Mouse (Mus musculus) layer of hippocampus, postnatal 14 days (tissue): Measurements from ENCODE around the gene Borcs5. TPM values are rescaled to one million over a fixed set of nuclear protein-coding genes. Genes with fewer than 3 reads are reported as not detected.

ENCODE experiments used
- DNase-seq, 2 experiments: peaks; one replicate each; pipeline ENCODE4 v3.0.0; 2021 to 2022; ENCODE audit warnings: low spot score in 2 of 2, mixed read lengths in 1 of 2
- total RNA-seq, 2 experiments: library from RNA; stranded (reverse); gene quantifications; 2 replicates each; pipeline ENCODE4 v1.2.3; 2021

Borcs5 gene
- total RNA-seq, 2 experiments from 2014 or later = 31.9 to 32.9 TPM

GRCm38 (mm10) chr6:134753858-134754257 is 114.5 kb downstream of the Borcs5 start:
- no peak for DNase-seq

- no peak for DNase-seq
Measured at GRCm38 (mm10) chr6:134756058-134756457, 116.7 kb downstream of the Borcs5 start.

Other genes starting within 250 kb of the Borcs5 start
- gene Bcl2l14, start 243.2 kb upstream of the Borcs5 start, total RNA-seq = not detected
- gene Lrp6, start 72.5 kb upstream of the Borcs5 start, total RNA-seq = 10 to 100 TPM; 56.1 to 58.4 TPM
- 1 to 10 TPM; 5.5 to 5.8 TPM for gene Mansc1, start 7.0 kb upstream of the Borcs5 start, total RNA-seq
- 1 to 10 TPM; 8.6 to 9.5 TPM for gene Dusp16, start 153.1 kb downstream of the Borcs5 start, total RNA-seq
- gene Crebl2, start 190.6 kb downstream of the Borcs5 start, total RNA-seq = 10 to 100 TPM; 19.4 to 19.5 TPM